Mouse (Mus musculus) liver, adult 2 months (tissue): Measurements from ENCODE around the gene Ncf1. TPM values are rescaled to one million over a fixed set of nuclear protein-coding genes. Genes with fewer than 3 reads are reported as not detected.

Experiments
- DNase-seq: peaks from one replicate; pipeline ENCODE4 v3.0.0-alpha.2; 2011; ENCODE audit warnings: low read depth, low spot score; ENCODE audit errors: extremely low read depth
- H3K27ac ChIP-seq: fragments of 200-500 bp; replicated peaks from 2 replicates; pipeline ENCODE4 v1.5.1; 2012; ENCODE audit warnings: low read depth, mild to moderate bottlenecking, control low read depth, inconsistent platforms, low read length; ENCODE audit not compliant: insufficient read depth
- H3K27me3 ChIP-seq: fragments of 200-500 bp; 2 replicates; pipeline ENCODE4 v1.6.1; 2012; ENCODE audit warnings: mild to moderate bottlenecking, moderate library complexity, low read length, inconsistent platforms; ENCODE audit not compliant: control insufficient read depth, insufficient read depth
- H3K36me3 ChIP-seq: fragments of 200-500 bp; 2 replicates; pipeline ENCODE4 v1.6.1; 2012; ENCODE audit warnings: low read length, inconsistent platforms; ENCODE audit not compliant: control insufficient read depth, insufficient read depth
- H3K4me1 ChIP-seq: fragments of 200-500 bp; 2 replicates; pipeline ENCODE4 v1.6.1; 2011; ENCODE audit warnings: low read length; ENCODE audit not compliant: control insufficient read depth, insufficient read depth
- H3K4me3 ChIP-seq: fragments of 200-500 bp; 2 replicates; pipeline ENCODE4 v1.5.1; 2011; ENCODE audit warnings: low read depth, mild to moderate bottlenecking, control low read depth, low read length, moderate library complexity; ENCODE audit not compliant: insufficient read depth
- H3K79me2 ChIP-seq: fragments of 200-500 bp; 2 replicates; pipeline ENCODE4 v1.6.1; 2012; ENCODE audit warnings: inconsistent platforms, mild to moderate bottlenecking, low read length, moderate library complexity; ENCODE audit not compliant: control insufficient read depth, insufficient read depth
- H3K9ac ChIP-seq: fragments of 200-500 bp; 2 replicates; pipeline ENCODE4 v1.6.1; 2012; ENCODE audit warnings: low read depth, mild to moderate bottlenecking, control low read depth, inconsistent platforms, low read length
- CTCF ChIP-seq: fragments of 200-500 bp; IDR thresholded peaks from 2 replicates; pipeline ENCODE4 v1.5.1; 2011; ENCODE audit warnings: low read depth, low read length, control low read depth
- POLR2A ChIP-seq: fragments of 200-500 bp; IDR thresholded peaks from 2 replicates; pipeline ENCODE4 v1.6.1; 2011; ENCODE audit warnings: low read length, control low read depth; ENCODE audit not compliant: insufficient read depth; ENCODE audit errors: extremely low read depth
- whole genome bisulfite sequencing: fragments of 180-500 bp; shearing (Covaris S2); methylation state at CpG from one replicate; pipeline ENCODE4 v1.1.7; 2018; 5-methylcytosine and 5-hydroxymethylcytosine counted together
- polyA plus RNA-seq: library from polyadenylated mRNA; depleted of rRNA; stranded (reverse); fragments of >200 nt; gene quantifications from 2 replicates; pipeline ENCODE4 v1.2.3, GENCODE M21; 2012
- total RNA-seq: library from RNA; depleted of rRNA; stranded (reverse); fragments of >200 nt; gene quantifications from 2 replicates; pipeline ENCODE4 v1.2.3, GENCODE M21; 2014

Gene Ncf1
- total and polyA plus RNA-seq, 2 experiments, result 2.9 to 3.3 TPM

DNA sequence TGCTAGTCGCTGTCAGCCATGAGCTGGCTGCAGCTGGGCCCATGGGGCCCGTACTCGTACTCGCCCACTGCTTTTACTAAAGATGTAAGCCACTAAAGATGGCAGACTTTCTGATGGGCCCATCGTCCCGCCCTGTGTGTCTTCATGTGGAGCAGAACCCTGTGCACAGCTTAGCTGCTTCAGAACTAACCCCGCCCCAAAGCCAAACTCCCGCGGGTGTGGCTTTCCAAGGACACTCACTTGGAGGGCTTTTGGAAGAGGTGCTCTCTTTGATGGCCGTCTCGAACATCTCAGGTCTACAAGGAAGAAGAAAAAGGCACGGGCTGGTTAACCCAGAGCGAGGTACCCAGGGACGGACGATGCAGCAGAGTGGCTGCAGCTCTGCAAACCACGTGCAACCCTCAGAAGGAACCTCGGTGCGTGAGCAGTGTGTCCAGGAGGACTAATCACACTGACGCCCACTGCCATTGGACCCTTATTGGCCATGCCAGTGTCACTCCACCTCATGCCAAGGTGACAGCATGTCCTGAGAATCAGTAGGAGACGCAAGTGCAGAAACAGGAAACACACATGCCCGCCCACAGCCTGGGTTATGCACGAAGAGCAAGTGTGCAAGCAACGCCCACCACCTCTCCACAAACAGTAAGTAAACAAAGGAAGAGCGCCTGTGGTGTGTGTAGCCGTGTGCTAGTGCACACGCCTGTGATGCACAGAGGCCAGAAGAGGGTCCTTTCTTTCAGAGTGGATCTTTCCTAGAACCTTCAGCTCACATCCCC, 14.4 kb upstream of the Ncf1 start:
- Histone ChIP-seq H3K9ac (no peak overlapping the region), H3K27me3 (no peaks in the 10 kb centered on the region), H3K36me3 (peaks cover 68% of the 10 kb centered on the region), H3K79me2 (no peaks in the 10 kb centered on the region), H3K27ac (no peak overlapping the region), H3K4me1 (no peaks in the 10 kb centered on the region), H3K4me3 (no peak overlapping the region)
- TF ChIP-seq CTCF (no peak), POLR2A (no peak)
- no peak for DNase-seq
- WGBS, result 94% methylated on average over 26 of the region's 26 CpGs

DNA sequence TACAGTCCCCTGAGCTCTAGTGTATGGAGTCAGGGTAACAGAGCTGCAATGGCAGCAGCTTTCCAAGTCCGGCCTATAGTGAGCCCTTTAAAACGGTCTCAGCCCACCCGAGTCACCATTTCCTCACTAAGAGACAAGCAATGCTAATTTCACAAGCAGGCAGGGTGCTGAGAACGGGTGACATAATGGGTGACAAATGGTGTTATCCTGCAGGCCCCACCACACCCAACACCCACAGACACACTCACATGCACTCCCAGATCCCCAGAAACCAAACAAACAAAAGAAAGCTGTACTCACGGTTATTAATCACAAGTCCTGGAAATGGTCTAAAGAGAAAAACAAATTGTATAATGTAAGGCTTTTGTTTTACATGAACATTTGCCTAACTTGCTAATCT, 12.4 kb upstream of the Ncf1 start:
- no peak overlapping the region for H3K9ac ChIP-seq
- no peaks in the 10 kb centered on the region for H3K27me3 ChIP-seq
- no peak for DNase-seq
- TF ChIP-seq POLR2A, result no peak
- TF ChIP-seq CTCF, result no peak
- 86% methylated on average over 5 of the region's 5 CpGs for WGBS
- H3K79me2 ChIP-seq, result no peaks in the 10 kb centered on the region
- no peak overlapping the region for H3K4me3 ChIP-seq
- H3K27ac ChIP-seq, result no peak overlapping the region
- no peaks in the 10 kb centered on the region for H3K4me1 ChIP-seq
- peaks cover 65% of the 10 kb centered on the region for H3K36me3 ChIP-seq

- Histone ChIP-seq H3K9ac (no peak overlapping the region), H3K27me3 (no peaks in the 10 kb centered on the region)
- 94% methylated on average over 28 of the region's 28 CpGs for WGBS
Measured at GRCm38 (mm10) chr5:134237936-134238760, 8.7 kb upstream of the Ncf1 start.

GRCm38 (mm10) chr5:134237508-134237907, 8.1 kb upstream of the Ncf1 start:
- 93% methylated on average over 11 of the region's 11 CpGs for WGBS
- Histone ChIP-seq H3K4me3 (no peak overlapping the region), H3K27me3 (no peaks in the 10 kb centered on the region), H3K79me2 (no peaks in the 10 kb centered on the region), H3K36me3 (peaks cover 36% of the 10 kb centered on the region; the same call in 1 of the 2 replicates), H3K9ac (no peak overlapping the region), H3K4me1 (no peaks in the 10 kb centered on the region), H3K27ac (no peak overlapping the region)
- TF ChIP-seq CTCF, result no peak
- TF ChIP-seq POLR2A, result no peak
- no peak for DNase-seq

More at GRCm38 (mm10) chr5:134237936-134238760, 8.7 kb upstream of the Ncf1 start:
- Histone ChIP-seq H3K27ac (no peak overlapping the region), H3K4me1 (no peaks in the 10 kb centered on the region), H3K36me3 (peaks cover 42% of the 10 kb centered on the region; the same call in 1 of the 2 replicates), H3K4me3 (no peak overlapping the region), H3K79me2 (no peaks in the 10 kb centered on the region)
- no peak for DNase-seq
- TF ChIP-seq POLR2A (no peak), CTCF (no peak)

- DNase-seq, result no peak
- Histone ChIP-seq H3K79me2 (no peaks in the 10 kb centered on the region), H3K36me3 (peaks cover 29% of the 10 kb centered on the region; the same call in 1 of the 2 replicates), H3K9ac (no peak overlapping the region), H3K27me3 (no peaks in the 10 kb centered on the region), H3K27ac (no peak overlapping the region), H3K4me1 (no peaks in the 10 kb centered on the region), H3K4me3 (no peak overlapping the region)
- TF ChIP-seq CTCF (no peak), POLR2A (no peak)
- 84% methylated on average over 6 of the region's 6 CpGs for WGBS
Measured at GRCm38 (mm10) chr5:134236796-134237195, 7.4 kb upstream of the Ncf1 start.

DNA sequence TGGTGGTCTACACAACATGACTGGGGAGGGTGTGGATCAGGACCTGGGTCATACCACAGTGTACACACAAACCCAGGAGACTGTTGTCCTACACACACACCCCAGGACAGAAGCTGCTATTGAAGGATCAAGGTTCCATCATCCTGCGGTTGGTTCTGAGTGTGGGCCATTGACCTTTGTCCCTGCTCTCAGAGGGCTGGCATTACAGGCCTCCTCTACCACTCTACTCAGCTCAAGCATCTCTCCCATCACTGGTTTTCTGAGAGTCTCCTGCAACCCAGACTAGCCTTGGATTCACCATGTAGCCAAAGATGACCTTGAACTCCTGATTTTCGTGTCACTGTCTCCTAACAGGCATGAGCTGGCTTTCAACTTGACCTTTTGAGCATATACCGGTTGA, 6.8 kb upstream of the Ncf1 start:
- TF ChIP-seq CTCF (no peak), POLR2A (no peak)
- DNase-seq, result peak; percentile 63
- H3K27me3 ChIP-seq, result no peaks in the 10 kb centered on the region
- no peak overlapping the region for H3K9ac ChIP-seq
- H3K4me3 ChIP-seq, result no peak overlapping the region
- H3K79me2 ChIP-seq, result no peaks in the 10 kb centered on the region
- 0 out of 2 replicates have a peak overlapping the region, but pooled peaks have one; percentile 5 for H3K27ac ChIP-seq
- no peaks in the 10 kb centered on the region for H3K4me1 ChIP-seq
- peaks cover 25% of the 10 kb centered on the region; the same call in 1 of the 2 replicates for H3K36me3 ChIP-seq
- 36% methylated on average over 3 of the region's 3 CpGs for WGBS
